In genomic region chr5:145279948-145280347, GRCm38 (mm10) we compare ENCODE assay signal across 8 mouse cellular contexts. TPM values are rescaled to one million over a fixed set of nuclear protein-coding genes. Genes with fewer than 3 reads are reported as not detected.
DNase-seq lines count a peak whose midpoint lies in the region; ATAC-seq and TF ChIP-seq lines count a peak whose summit lies in the region.

No protein-coding gene starts in this region.

- H3K9me3 ChIP-seq in heart, embryonic 11.5 days (replicated peaks; ENCODE audit: control insufficient read depth, low read length): no peaks in the 10 kb centered on the region
- H3K9me3 ChIP-seq in hindbrain, embryonic 12.5 days (replicated peaks): no peaks in the 10 kb centered on the region
- H3K9me3 ChIP-seq in midbrain, embryonic 13.5 days: no peaks in the 10 kb centered on the region

- no peak for TF ChIP-seq CTCF in kidney, adult 2 months (conservative IDR thresholded peaks at IDR 0.05; ENCODE audit: insufficient read depth, insufficient read length, low read depth, low read length)

- no peak overlapping the region for H3K9ac ChIP-seq in heart, embryonic 11.5 days (ENCODE audit: low read depth, low read length)
- no peak overlapping the region for H3K9ac ChIP-seq in hindbrain, embryonic 12.5 days
- H3K9ac ChIP-seq in midbrain, embryonic 13.5 days (replicated peaks): no peak overlapping the region

- no peak overlapping the region for H3K27ac ChIP-seq in heart, embryonic 11.5 days (ENCODE audit: low read depth, low read length)
- H3K27ac ChIP-seq in hindbrain, embryonic 12.5 days: no peak overlapping the region
- H3K27ac ChIP-seq in midbrain, embryonic 13.5 days: no peak overlapping the region
- H3K27ac ChIP-seq in kidney, adult 2 months (ENCODE audit: insufficient read depth, low read depth, low read length): no peak overlapping the region

- H3K36me3 ChIP-seq in heart, embryonic 11.5 days (ENCODE audit: control insufficient read depth, insufficient read depth, low read length): peaks cover 15% of the 10 kb centered on the region
- H3K36me3 ChIP-seq in hindbrain, embryonic 12.5 days: peaks cover 25% of the 10 kb centered on the region
- peaks cover 25% of the 10 kb centered on the region for H3K36me3 ChIP-seq in midbrain, embryonic 13.5 days
- H3K36me3 ChIP-seq in kidney, adult 2 months (ENCODE audit: control insufficient read depth, insufficient read depth, low read length): no peaks in the 10 kb centered on the region

- H3K4me1 ChIP-seq in heart, embryonic 11.5 days (ENCODE audit: control insufficient read depth, insufficient read depth, low read length): 0 out of 2 replicates have a peak, but pooled peaks cover 4% of the 10 kb centered on the region
- H3K4me1 ChIP-seq in hindbrain, embryonic 12.5 days: peaks cover 9% of the 10 kb centered on the region; the same call in 1 of the 2 replicates
- peaks cover 16% of the 10 kb centered on the region for H3K4me1 ChIP-seq in midbrain, embryonic 13.5 days (replicated peaks)
- H3K4me1 ChIP-seq in kidney, adult 2 months (ENCODE audit: control insufficient read depth, insufficient read depth, low read length): no peaks in the 10 kb centered on the region

- H3K4me2 ChIP-seq in heart, embryonic 11.5 days: no peak overlapping the region
- no peak overlapping the region; the same call in 1 of the 2 replicates for H3K4me2 ChIP-seq in hindbrain, embryonic 12.5 days (replicated peaks)
- no peak overlapping the region for H3K4me2 ChIP-seq in midbrain, embryonic 13.5 days (replicated peaks)

- no peaks in the 10 kb centered on the region for H3K27me3 ChIP-seq in heart, embryonic 11.5 days (ENCODE audit: control insufficient read depth, insufficient read depth, low read length)
- H3K27me3 ChIP-seq in hindbrain, embryonic 12.5 days: no peaks in the 10 kb centered on the region
- H3K27me3 ChIP-seq in midbrain, embryonic 13.5 days: no peaks in the 10 kb centered on the region
- H3K27me3 ChIP-seq in kidney, adult 2 months (replicated peaks; ENCODE audit: control insufficient read depth, insufficient read depth, low read length): no peaks in the 10 kb centered on the region

- no peak for TF ChIP-seq POLR2A in kidney, adult 2 months (IDR thresholded peaks at IDR 0.05; ENCODE audit: low read depth, low read length)

- DNase-seq in heart, adult 8-10 months (ENCODE audit: low spot score): no peak
- DNase-seq in spleen, adult 18-20 months: no peak
- DNase-seq in left cerebral cortex, adult 11 months (ENCODE audit: low spot score): no peak
- no peak for DNase-seq in kidney, adult 2 months

- peak; percentile 1; the same call in 1 of the 2 replicates for ATAC-seq in heart, embryonic 11.5 days (replicated peaks; ENCODE audit: insufficient number of reproducible peaks, low FRiP score, low TSS enrichment)
- ATAC-seq in activated CD4-positive, CD25-positive, alpha-beta regulatory T cell, adult 4 months: peak; percentile 16
- peak; percentile 46 for ATAC-seq in hindbrain, embryonic 12.5 days (ENCODE audit: low FRiP score)
- ATAC-seq in midbrain, embryonic 13.5 days: peak; percentile 65

- no peak overlapping the region for H3K4me3 ChIP-seq in heart, embryonic 11.5 days (ENCODE audit: low read depth, low read length)
- H3K4me3 ChIP-seq in hindbrain, embryonic 12.5 days: peak overlapping the region; percentile 74
- H3K4me3 ChIP-seq in midbrain, embryonic 13.5 days (replicated peaks): peak overlapping the region; percentile 93; the same call in 1 of the 2 replicates
- H3K4me3 ChIP-seq in kidney, adult 2 months (ENCODE audit: insufficient read depth, low read depth, low read length): no peak overlapping the region

- WGBS in heart, embryonic 11.5 days (ENCODE audit: insufficient replicate concordance): 88% methylated on average over 2 of the region's 2 CpGs
- 83% methylated on average over 2 of the region's 2 CpGs for WGBS in hindbrain, embryonic 12.5 days
- WGBS in midbrain, embryonic 13.5 days: 90% methylated on average over 2 of the region's 2 CpGs
- WGBS in kidney, adult 2 months: 90% methylated on average over 2 of the region's 2 CpGs

RNA-seq across cellular contexts. Expression of gene Zscan25, which starts 0.4 kb away (rescaled TPM):
- 0.23 and 0.94 TPM in 2 replicates for polyA plus RNA-seq in heart, embryonic 11.5 days (2014; fragmentation: Nextera tagmentation; extraction: Ambion mirVana)
- 10 to 100 TPM in 3 of 4 experiments, 1 to 10 TPM in 1; 8.4 to 11.9 (median 10.7) TPM for total RNA-seq in heart, adult 8-10 months (2022)
- under 1 TPM; 0.37 to 0.45 TPM for polyA plus RNA-seq in activated CD4-positive, CD25-positive, alpha-beta regulatory T cell, adult 4 months (2017; shearing (Covaris generic))
- 0.38 and 0.79 TPM in 2 replicates for polyA plus RNA-seq in hindbrain, embryonic 12.5 days (2016; fragmentation: Nextera tagmentation; extraction: Ambion mirVana)
- 0.95 and 1.00 TPM in 2 replicates for polyA plus RNA-seq in midbrain, embryonic 13.5 days (2015; fragmentation: Nextera tagmentation; extraction: Ambion mirVana)
- 11.0 and 12.5 TPM in 2 replicates for polyA plus RNA-seq in kidney, adult 2 months (2012; rRNA removed)

RNA-seq across cellular contexts. Expression of gene Zfp655, which starts 48.4 kb away (rescaled TPM):
- polyA plus RNA-seq in heart, embryonic 11.5 days (2014; fragmentation: Nextera tagmentation; extraction: Ambion mirVana): 33.2 and 34.1 TPM in 2 replicates
- total RNA-seq in heart, adult 8-10 months (2022): 10 to 100 TPM; 29.1 to 31.3 (median 30.2) TPM
- 10 to 100 TPM; 59.5 to 61.1 TPM for polyA plus RNA-seq in activated CD4-positive, CD25-positive, alpha-beta regulatory T cell, adult 4 months (2017; shearing (Covaris generic))
- polyA plus RNA-seq in hindbrain, embryonic 12.5 days (2016; fragmentation: Nextera tagmentation; extraction: Ambion mirVana): 43.6 and 45.9 TPM in 2 replicates
- polyA plus RNA-seq in midbrain, embryonic 13.5 days (2015; fragmentation: Nextera tagmentation; extraction: Ambion mirVana): 38.7 and 40.9 TPM in 2 replicates
- polyA plus RNA-seq in kidney, adult 2 months (2012; rRNA removed): 15.5 and 18.4 TPM in 2 replicates

Comparison
In these comparisons a context has a peak if more than half of its experiments do, and no peak if none do; other contexts are left out.
1. ATAC-seq: peak in every context shown above with its lines; median percentile 65 in midbrain, embryonic 13.5 days; 46 in hindbrain, embryonic 12.5 days; 16 in activated CD4-positive, CD25-positive, alpha-beta regulatory T cell, adult 4 months; 1 in heart, embryonic 11.5 days.
2. H3K4me3 ChIP-seq: peak in hindbrain, embryonic 12.5 days (single experiment) and midbrain, embryonic 13.5 days (single experiment); none in heart, embryonic 11.5 days (single experiment) and kidney, adult 2 months (single experiment).